Mouse (Mus musculus) heart, adult 2 months (tissue): ENCODE results near the gene D430042O09Rik.

Experiments used
- CTCF ChIP-seq: fragments of 200-600 bp; IDR thresholded peaks from 2 replicates; pipeline ENCODE4 v1.8.1; 2022; ENCODE audit warnings: antibody characterized with exemption, mild to moderate bottlenecking, moderate library complexity
- EP300 ChIP-seq: fragments of 200-500 bp; IDR thresholded peaks from 2 replicates; pipeline ENCODE4 v1.6.1; 2011; ENCODE audit warnings: low read depth, low read length, control low read depth; ENCODE audit not compliant: insufficient read depth

DNA sequence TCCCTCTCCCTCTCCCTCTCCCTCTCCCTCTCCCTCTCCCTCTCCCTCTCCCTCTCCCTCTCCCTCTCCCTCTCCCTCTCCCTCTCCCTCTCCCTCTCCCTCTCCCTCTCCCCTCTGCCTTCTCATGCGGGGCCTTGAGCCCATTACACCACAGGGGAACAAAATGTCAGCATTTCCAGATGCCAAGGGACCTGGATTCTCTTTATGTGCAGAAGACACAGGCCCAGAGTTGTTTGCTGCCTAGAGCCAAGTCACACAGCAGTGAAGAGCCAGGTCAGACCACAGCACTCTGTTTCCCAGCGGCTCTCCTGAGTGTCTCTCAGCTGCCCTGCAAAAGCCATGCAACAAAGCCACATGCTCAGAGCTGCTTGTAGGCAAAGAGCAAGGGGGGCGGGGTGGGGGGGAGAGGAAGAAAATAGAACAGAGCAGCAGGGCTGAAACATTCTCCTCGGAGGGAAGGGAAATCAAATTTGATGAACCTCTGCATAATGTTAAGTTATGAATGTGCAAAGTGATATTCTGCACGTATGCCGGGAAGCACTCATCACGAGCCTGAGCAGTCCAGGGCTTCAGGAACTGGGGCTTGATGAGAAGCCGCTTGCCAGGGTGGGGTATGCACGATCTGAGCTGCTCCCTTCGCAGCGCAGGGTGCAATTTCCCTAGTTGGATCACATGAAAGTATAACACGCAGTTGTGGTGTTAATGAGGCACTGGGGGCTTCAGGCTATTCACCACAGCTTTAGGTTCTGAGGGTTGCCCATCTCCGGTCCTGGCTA lies 192.9 kb downstream of the D430042O09Rik start:
- TF ChIP-seq EP300, result no peak
- TF ChIP-seq CTCF, result no peak
